Mouse (Mus musculus): ENCODE measurements around the gene Gm15023. TPM values are rescaled to one million over a fixed set of nuclear protein-coding genes. Genes with fewer than 3 reads are reported as not detected.

The Gm15023 gene
- total and polyA plus RNA-seq, 3 experiments: not detected

Other genes starting within 250 kb of the Gm15023 start
- gene Nxf2, start 212.9 kb downstream of the Gm15023 start, total RNA-seq (2012; rRNA removed): 0.16 and 0.19 TPM in 2 replicates
- gene Nxf2, start 212.9 kb downstream of the Gm15023 start, polyA plus RNA-seq (2012; ENCODE audit: insufficient read depth in 1 of 2, insufficient read length in 2 of 2, low read depth in 1 of 2, low replicate concordance in 2 of 2, missing spikeins in 1 of 2): under 1 TPM in 1 of 2 experiments, not detected in 1; 0.50 TPM
- 1.6 and 1.7 TPM in 2 replicates for gene Zmat1, start 168.4 kb downstream of the Gm15023 start, total RNA-seq (2012; rRNA removed)
- 1 to 10 TPM in 1 of 2 experiments, not detected in 1; 3.9 TPM for gene Zmat1, start 168.4 kb downstream of the Gm15023 start, polyA plus RNA-seq (2012; ENCODE audit: insufficient read depth in 1 of 2, insufficient read length in 2 of 2, low read depth in 1 of 2, low replicate concordance in 2 of 2, missing spikeins in 1 of 2)
- not detected in 2 replicates for gene Tceal6, start 33.1 kb upstream of the Gm15023 start, total RNA-seq (2012; rRNA removed)
- not detected for gene Tceal6, start 33.1 kb upstream of the Gm15023 start, polyA plus RNA-seq (2012; ENCODE audit: insufficient read depth in 1 of 2, insufficient read length in 2 of 2, low read depth in 1 of 2, low replicate concordance in 2 of 2, missing spikeins in 1 of 2)
- gene Pramel3, start 124.7 kb upstream of the Gm15023 start, total RNA-seq (2012; rRNA removed): not detected in 2 replicates
- not detected for gene Pramel3, start 124.7 kb upstream of the Gm15023 start, polyA plus RNA-seq (2012; ENCODE audit: insufficient read depth in 1 of 2, insufficient read length in 2 of 2, low read depth in 1 of 2, low replicate concordance in 2 of 2, missing spikeins in 1 of 2)
- gene Gm5128, start 195.7 kb upstream of the Gm15023 start, total RNA-seq (2012; rRNA removed): not detected in 2 replicates
- not detected for gene Gm5128, start 195.7 kb upstream of the Gm15023 start, polyA plus RNA-seq (2012; ENCODE audit: insufficient read depth in 1 of 2, insufficient read length in 2 of 2, low read depth in 1 of 2, low replicate concordance in 2 of 2, missing spikeins in 1 of 2)

All from MEL (cell line).